Mouse (Mus musculus) embryonic fibroblast, embryonic 13.5 days (primary cell): ENCODE results near the gene Olfr314.
"Not testable (repeated sequence)": the region's sequence is repeated elsewhere in the genome, so short reads cannot be mapped to it uniquely, and the experiment has no call there.

ENCODE experiments used
- CTCF ChIP-seq: IDR thresholded peaks from 2 replicates; pipeline ENCODE4 v1.5.1; 2011; ENCODE audit warnings: mild to moderate bottlenecking, control low read depth, low read length, moderate library complexity, borderline replicate concordance; ENCODE audit not compliant: insufficient read depth
- POLR2A ChIP-seq: IDR thresholded peaks from 2 replicates; pipeline ENCODE4 v1.6.1; 2011; ENCODE audit warnings: low read depth, mild to moderate bottlenecking, control low read depth, low read length, moderate library complexity

GRCm38 (mm10) chr11:58814700-58815099 is 31.9 kb downstream of the Olfr314 start, which contains the start of gene Olfr313:
- not testable (repeated sequence) for TF ChIP-seq CTCF, POLR2A
